Mouse (Mus musculus): ENCODE measurements around the gene Fam204a. TPM values are rescaled to one million over a fixed set of nuclear protein-coding genes. Genes with fewer than 3 reads are reported as not detected.

Fam204a gene
- polyA plus RNA-seq (2014; fragmentation: Nextera tagmentation; extraction: Ambion mirVana), result 61.0 and 61.6 TPM in 2 replicates

DNA sequence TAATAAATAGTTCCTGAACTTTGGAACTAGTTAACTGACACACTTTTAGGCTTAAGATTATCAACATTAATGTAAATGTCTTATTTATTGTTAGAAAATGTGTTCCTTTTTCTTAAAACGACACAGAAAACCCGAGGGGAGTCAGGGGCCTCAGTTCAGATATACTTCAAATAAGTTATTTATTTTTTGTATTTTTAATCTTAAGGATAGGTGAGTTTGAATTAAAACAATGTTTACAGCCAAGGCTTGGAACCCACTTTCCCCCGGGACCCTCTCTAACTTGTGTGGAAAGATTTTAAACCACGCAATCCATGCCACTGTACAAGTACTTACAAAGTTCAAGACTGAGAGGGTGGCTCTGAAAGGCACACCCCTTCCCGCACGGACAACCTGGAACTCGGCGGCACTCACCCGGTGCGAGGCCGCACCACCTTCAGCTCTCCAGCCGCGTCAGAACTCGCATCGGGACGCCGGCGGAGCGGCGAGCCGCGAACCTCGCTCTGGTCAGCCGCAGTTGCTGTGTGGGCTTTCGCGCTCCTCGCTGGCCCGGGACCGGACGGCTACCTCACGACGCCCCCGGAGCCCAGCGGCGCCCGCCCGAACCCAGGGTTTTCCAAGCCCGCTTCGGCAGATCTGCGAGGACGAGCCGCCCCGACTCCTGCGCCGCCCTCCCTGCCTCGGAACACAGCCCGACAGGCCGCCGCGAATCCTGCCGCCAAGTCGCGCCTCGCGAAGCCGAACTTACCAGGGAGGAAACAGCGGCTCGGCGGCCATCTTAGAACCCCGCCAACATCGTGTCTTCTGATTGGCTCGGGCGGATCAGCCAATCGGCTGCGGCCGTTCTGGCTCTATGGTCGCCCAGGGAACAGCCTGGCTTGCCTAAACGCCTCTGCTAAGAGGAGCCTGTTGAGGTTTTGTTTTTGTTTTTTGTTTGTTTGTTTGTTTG, at the start of gene Fam204a:
Fam204a (minus strand) TSS at position 803 of the 946 bp plus-strand sequence.
- H3K27ac ChIP-seq (ENCODE audit: low read length), result peak within 1 kb of the TSS; percentile 98
- H3K27me3 ChIP-seq (ENCODE audit: control insufficient read depth, insufficient read depth, low read length), result no peaks in the 10 kb centered on the region
- no peaks in the 10 kb centered on the region for H3K36me3 ChIP-seq (ENCODE audit: control insufficient read depth, insufficient read depth, low read length)
- ATAC-seq (ENCODE audit: insufficient number of reproducible peaks, insufficient read depth, low FRiP score, low read depth), result peak; percentile 99
- H3K9ac ChIP-seq (replicated peaks; ENCODE audit: low read depth, low read length), result peak within 1 kb of the TSS; percentile 84
- WGBS, result under 1% methylated on average over 65 of the region's 68 CpGs
- peak within 1 kb of the TSS; percentile 54 for H3K4me2 ChIP-seq (replicated peaks; ENCODE audit: low read depth, low read length)
- H3K4me1 ChIP-seq (ENCODE audit: control insufficient read depth, insufficient read depth, low read length), result peaks cover 7% of the 10 kb centered on the region
- peak within 1 kb of the TSS; percentile 75 for H3K4me3 ChIP-seq (ENCODE audit: low read depth, low read length)
- H3K9me3 ChIP-seq (ENCODE audit: control insufficient read depth, low read depth, low read length), result no peaks in the 10 kb centered on the region

DNA sequence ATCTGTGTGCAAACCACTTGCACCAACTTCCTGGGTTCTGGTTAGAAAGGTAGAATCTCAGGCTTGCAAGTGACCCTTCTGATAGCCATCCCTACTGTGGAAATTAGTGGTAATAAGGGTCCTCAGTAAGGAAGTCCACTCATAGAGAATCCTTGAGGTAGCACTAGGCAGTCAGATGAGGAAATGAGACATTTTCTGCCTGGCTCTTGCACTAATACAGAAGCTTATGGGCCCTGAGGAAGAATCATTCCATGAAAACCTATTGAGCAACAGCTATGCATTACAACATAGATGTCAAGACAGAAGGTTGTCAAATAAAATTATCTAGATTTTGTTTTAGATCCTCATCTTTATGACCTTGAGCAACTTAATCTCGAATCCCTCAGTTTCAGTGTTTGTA, 39.3 kb upstream of the Fam204a start:
- Histone ChIP-seq H3K9me3 (ENCODE audit: control insufficient read depth, low read depth, low read length) (no peaks in the 10 kb centered on the region), H3K4me3 (ENCODE audit: low read depth, low read length) (no peak overlapping the region), H3K4me1 (ENCODE audit: control insufficient read depth, insufficient read depth, low read length) (no peaks in the 10 kb centered on the region), H3K9ac (replicated peaks; ENCODE audit: low read depth, low read length) (no peak overlapping the region), H3K27me3 (ENCODE audit: control insufficient read depth, insufficient read depth, low read length) (no peaks in the 10 kb centered on the region), H3K27ac (ENCODE audit: low read length) (no peak overlapping the region), H3K36me3 (ENCODE audit: control insufficient read depth, insufficient read depth, low read length) (no peaks in the 10 kb centered on the region), H3K4me2 (replicated peaks; ENCODE audit: low read depth, low read length) (no peak overlapping the region)
- ATAC-seq (ENCODE audit: insufficient number of reproducible peaks, insufficient read depth, low FRiP score, low read depth), result no peak
- WGBS, result 72% methylated on average over 1 of the region's 1 CpGs

DNA sequence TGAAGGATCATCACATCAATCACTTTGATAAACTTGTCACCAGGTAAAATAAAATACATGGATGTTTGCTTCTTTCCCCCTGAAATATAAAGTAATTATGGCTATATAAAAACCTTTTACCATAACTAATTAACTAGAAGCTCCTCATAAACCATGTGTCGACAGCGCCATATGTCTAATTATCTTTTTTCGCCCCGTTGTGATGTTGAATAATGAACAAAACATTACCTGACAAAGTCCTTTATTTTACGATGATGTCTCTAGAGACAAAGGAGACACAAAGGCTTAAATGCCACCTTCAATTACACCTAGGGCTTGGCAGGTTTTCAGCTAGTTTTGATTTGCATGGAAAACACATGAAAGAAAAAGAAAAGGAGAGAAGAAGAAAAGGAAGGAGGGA, 34.2 kb upstream of the Fam204a start:
- no peaks in the 10 kb centered on the region for H3K4me1 ChIP-seq (ENCODE audit: control insufficient read depth, insufficient read depth, low read length)
- no peak overlapping the region for H3K9ac ChIP-seq (replicated peaks; ENCODE audit: low read depth, low read length)
- H3K27ac ChIP-seq (ENCODE audit: low read length), result no peak overlapping the region
- H3K4me2 ChIP-seq (replicated peaks; ENCODE audit: low read depth, low read length), result no peak overlapping the region
- H3K27me3 ChIP-seq (ENCODE audit: control insufficient read depth, insufficient read depth, low read length), result no peaks in the 10 kb centered on the region
- no peak overlapping the region for H3K4me3 ChIP-seq (ENCODE audit: low read depth, low read length)
- no peak for ATAC-seq (ENCODE audit: insufficient number of reproducible peaks, insufficient read depth, low FRiP score, low read depth)
- H3K9me3 ChIP-seq (ENCODE audit: control insufficient read depth, low read depth, low read length), result no peaks in the 10 kb centered on the region
- WGBS, result 81% methylated on average over 5 of the region's 5 CpGs
- H3K36me3 ChIP-seq (ENCODE audit: control insufficient read depth, insufficient read depth, low read length), result no peaks in the 10 kb centered on the region

DNA sequence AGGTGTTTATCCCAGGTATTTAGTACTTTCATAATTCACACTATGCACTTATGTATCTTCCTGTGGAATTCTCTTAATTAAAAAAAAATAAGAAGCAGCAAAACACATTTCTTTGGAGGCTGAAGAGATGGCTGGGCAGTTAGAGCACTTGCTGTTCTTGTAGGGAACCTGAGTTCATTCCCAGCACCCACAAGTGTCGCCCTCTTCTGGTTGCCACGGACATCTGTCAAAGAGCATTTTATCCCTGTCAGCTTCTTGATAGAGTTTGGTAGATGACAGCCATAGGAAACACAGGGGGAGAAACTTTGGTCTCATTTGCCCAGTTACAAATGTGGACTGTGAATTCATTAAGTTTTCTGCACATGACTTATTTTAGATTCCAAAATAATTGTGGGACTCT, 25.5 kb upstream of the Fam204a start:
- no peaks in the 10 kb centered on the region for H3K27me3 ChIP-seq (ENCODE audit: control insufficient read depth, insufficient read depth, low read length)
- peaks cover 4% of the 10 kb centered on the region; the same call in 1 of the 2 replicates for H3K4me1 ChIP-seq (ENCODE audit: control insufficient read depth, insufficient read depth, low read length)
- no peaks in the 10 kb centered on the region for H3K9me3 ChIP-seq (ENCODE audit: control insufficient read depth, low read depth, low read length)
- no peak for ATAC-seq (ENCODE audit: insufficient number of reproducible peaks, insufficient read depth, low FRiP score, low read depth)
- 40% methylated on average over 2 of the region's 2 CpGs for WGBS
- H3K9ac ChIP-seq (replicated peaks; ENCODE audit: low read depth, low read length), result no peak overlapping the region
- H3K4me2 ChIP-seq (replicated peaks; ENCODE audit: low read depth, low read length), result no peak overlapping the region
- no peaks in the 10 kb centered on the region for H3K36me3 ChIP-seq (ENCODE audit: control insufficient read depth, insufficient read depth, low read length)
- H3K27ac ChIP-seq (ENCODE audit: low read length), result no peak overlapping the region
- H3K4me3 ChIP-seq (ENCODE audit: low read depth, low read length), result no peak overlapping the region

DNA sequence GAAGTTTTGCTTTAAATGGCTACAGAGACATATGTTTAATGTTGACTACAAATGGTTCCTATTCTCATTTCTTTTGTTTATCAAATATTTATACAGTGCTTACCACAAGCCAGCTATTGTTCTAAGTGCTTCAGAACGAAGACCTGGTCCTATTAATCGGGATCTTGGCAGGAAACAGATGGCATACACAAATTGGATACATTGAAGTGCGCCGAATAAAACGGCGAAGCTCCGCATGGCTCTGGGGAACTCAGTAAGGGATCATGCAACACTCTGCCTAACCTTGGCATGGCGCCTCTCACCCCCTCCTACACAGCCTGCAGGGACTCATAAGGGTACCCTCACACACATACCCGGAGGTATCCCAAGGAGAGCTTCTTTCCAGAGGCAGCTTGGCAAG, 24.7 kb upstream of the Fam204a start:
- Histone ChIP-seq H3K9ac (replicated peaks; ENCODE audit: low read depth, low read length) (no peak overlapping the region), H3K4me3 (ENCODE audit: low read depth, low read length) (no peak overlapping the region), H3K4me1 (ENCODE audit: control insufficient read depth, insufficient read depth, low read length) (peaks cover 4% of the 10 kb centered on the region; the same call in 1 of the 2 replicates), H3K9me3 (ENCODE audit: control insufficient read depth, low read depth, low read length) (no peaks in the 10 kb centered on the region), H3K36me3 (ENCODE audit: control insufficient read depth, insufficient read depth, low read length) (no peaks in the 10 kb centered on the region), H3K27ac (ENCODE audit: low read length) (peak overlapping the region; percentile 10; the same call in 1 of the 2 replicates), H3K4me2 (replicated peaks; ENCODE audit: low read depth, low read length) (no peak overlapping the region), H3K27me3 (ENCODE audit: control insufficient read depth, insufficient read depth, low read length) (no peaks in the 10 kb centered on the region)
- 50% methylated on average over 9 of the region's 9 CpGs for WGBS
- ATAC-seq (ENCODE audit: insufficient number of reproducible peaks, insufficient read depth, low FRiP score, low read depth), result no peak

DNA sequence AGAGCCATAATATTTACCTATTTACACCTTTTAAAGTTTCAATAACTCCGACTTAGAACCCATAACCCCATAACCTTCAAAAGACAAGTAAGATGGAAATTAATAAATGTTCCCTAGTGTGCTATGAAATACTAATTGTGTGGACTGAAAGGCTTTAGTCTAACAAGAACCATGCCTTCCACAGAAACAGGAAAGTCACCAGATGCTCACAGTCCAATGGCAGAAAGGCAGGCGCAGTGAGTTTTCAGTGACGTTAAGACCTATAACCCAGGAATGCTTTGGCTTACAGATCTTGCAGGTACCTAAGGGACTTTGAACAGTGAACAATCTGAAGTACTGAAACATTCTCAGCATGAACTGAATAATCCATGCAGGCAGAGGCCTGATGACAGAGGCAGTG, 18.7 kb upstream of the Fam204a start:
- H3K27me3 ChIP-seq (ENCODE audit: control insufficient read depth, insufficient read depth, low read length), result no peaks in the 10 kb centered on the region
- H3K27ac ChIP-seq (ENCODE audit: low read length), result no peak overlapping the region
- H3K4me2 ChIP-seq (replicated peaks; ENCODE audit: low read depth, low read length), result no peak overlapping the region
- H3K9me3 ChIP-seq (ENCODE audit: control insufficient read depth, low read depth, low read length), result no peaks in the 10 kb centered on the region
- no peak overlapping the region for H3K9ac ChIP-seq (replicated peaks; ENCODE audit: low read depth, low read length)
- H3K36me3 ChIP-seq (ENCODE audit: control insufficient read depth, insufficient read depth, low read length), result no peaks in the 10 kb centered on the region
- 80% methylated on average over 3 of the region's 3 CpGs for WGBS
- H3K4me1 ChIP-seq (ENCODE audit: control insufficient read depth, insufficient read depth, low read length), result no peaks in the 10 kb centered on the region
- H3K4me3 ChIP-seq (ENCODE audit: low read depth, low read length), result no peak overlapping the region
- no peak for ATAC-seq (ENCODE audit: insufficient number of reproducible peaks, insufficient read depth, low FRiP score, low read depth)

DNA sequence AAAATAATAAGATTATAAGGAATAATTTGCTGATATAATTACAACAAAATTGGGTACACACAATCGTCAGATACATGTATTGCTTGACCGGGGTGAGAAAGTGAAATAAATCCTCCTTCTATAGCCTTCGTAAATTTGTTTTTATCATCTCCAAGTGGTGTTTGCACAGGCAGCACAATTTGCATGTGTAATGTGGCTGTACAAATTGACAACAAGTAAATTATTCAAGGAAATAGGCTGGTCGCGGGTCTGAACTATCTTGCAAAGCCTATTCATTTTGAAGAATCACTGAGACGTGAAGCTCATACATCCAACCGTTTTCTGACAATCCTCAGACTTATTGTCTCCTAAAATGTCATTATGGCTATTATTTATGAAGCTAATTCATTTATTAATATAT, 16.1 kb upstream of the Fam204a start:
- no peak for ATAC-seq (ENCODE audit: insufficient number of reproducible peaks, insufficient read depth, low FRiP score, low read depth)
- 82% methylated on average over 7 of the region's 7 CpGs for WGBS
- no peak overlapping the region for H3K27ac ChIP-seq (ENCODE audit: low read length)
- H3K36me3 ChIP-seq (ENCODE audit: control insufficient read depth, insufficient read depth, low read length), result no peaks in the 10 kb centered on the region
- no peaks in the 10 kb centered on the region for H3K9me3 ChIP-seq (ENCODE audit: control insufficient read depth, low read depth, low read length)
- no peak overlapping the region for H3K9ac ChIP-seq (replicated peaks; ENCODE audit: low read depth, low read length)
- no peaks in the 10 kb centered on the region for H3K4me1 ChIP-seq (ENCODE audit: control insufficient read depth, insufficient read depth, low read length)
- H3K4me2 ChIP-seq (replicated peaks; ENCODE audit: low read depth, low read length), result no peak overlapping the region
- H3K27me3 ChIP-seq (ENCODE audit: control insufficient read depth, insufficient read depth, low read length), result no peaks in the 10 kb centered on the region
- no peak overlapping the region for H3K4me3 ChIP-seq (ENCODE audit: low read depth, low read length)

DNA sequence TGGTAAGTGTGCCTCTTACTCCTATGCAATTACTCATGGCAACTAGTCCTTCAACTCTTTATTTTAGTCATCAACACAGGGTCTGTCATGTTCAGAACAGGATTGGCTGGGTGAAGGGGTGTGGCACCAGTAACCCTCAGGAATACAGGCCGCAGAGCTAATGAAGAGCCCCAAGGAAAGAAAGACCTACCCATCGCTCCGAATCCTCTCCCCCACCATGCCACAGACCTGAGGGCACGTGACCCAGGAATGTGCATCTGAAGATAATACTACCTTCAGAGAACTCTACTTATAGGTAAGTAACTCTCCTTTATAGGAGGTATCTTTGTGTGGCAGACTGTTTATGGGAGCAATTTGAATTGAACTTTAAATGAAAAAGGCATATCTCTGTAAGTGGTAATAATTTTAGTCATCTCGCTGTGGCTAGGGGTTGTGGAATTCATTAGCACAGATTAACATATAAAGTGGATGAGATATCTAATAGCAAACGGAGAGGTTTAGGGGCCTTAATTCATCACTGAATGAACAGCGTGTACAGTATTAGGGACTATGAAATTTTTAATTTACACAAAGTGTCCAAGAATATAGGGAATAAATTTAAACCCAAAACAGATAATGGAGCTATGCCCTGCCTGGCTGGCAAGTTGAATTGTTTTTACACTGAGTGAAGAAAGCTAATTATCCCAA, 15.6 kb upstream of the Fam204a start:
- no peaks in the 10 kb centered on the region for H3K9me3 ChIP-seq (ENCODE audit: control insufficient read depth, low read depth, low read length)
- H3K4me1 ChIP-seq (ENCODE audit: control insufficient read depth, insufficient read depth, low read length), result no peaks in the 10 kb centered on the region
- H3K4me3 ChIP-seq (ENCODE audit: low read depth, low read length), result no peak overlapping the region
- H3K9ac ChIP-seq (replicated peaks; ENCODE audit: low read depth, low read length), result no peak overlapping the region
- no peaks in the 10 kb centered on the region for H3K36me3 ChIP-seq (ENCODE audit: control insufficient read depth, insufficient read depth, low read length)
- ATAC-seq (ENCODE audit: insufficient number of reproducible peaks, insufficient read depth, low FRiP score, low read depth), result no peak
- H3K27me3 ChIP-seq (ENCODE audit: control insufficient read depth, insufficient read depth, low read length), result no peaks in the 10 kb centered on the region
- WGBS, result 87% methylated on average over 7 of the region's 7 CpGs
- no peak overlapping the region for H3K4me2 ChIP-seq (replicated peaks; ENCODE audit: low read depth, low read length)
- no peak overlapping the region for H3K27ac ChIP-seq (ENCODE audit: low read length)
